Comparison of ENCODE assay signal across 37 mouse cellular contexts in the genomic region with DNA sequence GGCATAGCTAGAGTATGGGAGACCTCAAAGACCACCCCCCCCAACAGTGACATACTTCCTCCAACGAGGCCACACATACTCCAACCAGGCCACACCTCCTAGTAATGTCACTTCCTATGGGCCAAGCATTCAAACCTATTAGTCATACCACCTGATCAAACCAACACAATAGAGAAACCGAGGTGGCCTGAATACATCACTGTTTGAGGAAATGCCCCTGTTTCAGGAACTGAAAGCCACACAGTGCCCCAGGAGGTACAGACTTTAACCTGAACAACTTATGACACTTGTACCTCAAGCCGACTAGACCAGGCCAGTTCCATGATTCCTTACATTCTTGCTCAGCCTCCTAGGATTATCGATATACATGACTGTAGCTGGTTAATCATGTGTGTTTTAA. TPM values are rescaled to one million over a fixed set of nuclear protein-coding genes. Genes with fewer than 3 reads are reported as not detected.
"Had no signal": no experiment of that assay in that cellular context is flagged by ENCODE, and none has a peak within 500 bp of the region (broad histone marks: within the 10 kb centered on the region; RNA-seq: fewer than 3 reads in every experiment).

No protein-coding gene starts in this region.

RNA-seq across cellular contexts. Expression of a gene that starts 31.7 kb away (rescaled TPM):
- total RNA-seq: heart, postnatal 10 days; heart, postnatal 14 days; heart, postnatal 25 days; heart, postnatal 36 days; heart, postnatal 4 days; hindbrain, postnatal 0 days; layer of hippocampus, adult 18-20 months; layer of hippocampus, adult 2 months; layer of hippocampus, adult 8-10 months; layer of hippocampus, postnatal 10 days; layer of hippocampus, postnatal 14 days; layer of hippocampus, postnatal 25 days; layer of hippocampus, postnatal 36 days; left cerebral cortex, adult 18-20 months had no signal
- polyA plus RNA-seq: heart, embryonic 10.5 days; heart, embryonic 11.5 days; heart, embryonic 12.5 days; heart, embryonic 13.5 days; heart, embryonic 14.5 days; heart, embryonic 16.5 days; heart, postnatal 0 days; hindbrain, embryonic 10.5 days; hindbrain, embryonic 12.5 days; hindbrain, embryonic 13.5 days; hindbrain, embryonic 14.5 days; hindbrain, embryonic 15.5 days; hindbrain, embryonic 16.5 days; hindbrain, postnatal 0 days; inflammation-experienced regulatory T-cells, adult 6 months; intestine, embryonic 14.5 days; intestine, embryonic 15.5 days; intestine, embryonic 16.5 days; intestine, postnatal 0 days; kidney, adult 2 months; kidney, embryonic 14.5 days; kidney, embryonic 15.5 days; kidney, embryonic 16.5 days; kidney, postnatal 0 days had no signal
